In genomic region chr15:92050996-92051352, GRCm38 (mm10) we compare ENCODE assay signal across 8 mouse cellular contexts. TPM values are rescaled to one million over a fixed set of nuclear protein-coding genes. Genes with fewer than 3 reads are reported as not detected.
DNase-seq lines count a peak whose midpoint lies in the region; ATAC-seq and TF ChIP-seq lines count a peak whose summit lies in the region.

Gene Cntn1 (plus strand): TSS chr15:92051165.

- intact Hi-C loops in gastrocnemius, adult 2 months (cut with DNase I), result no loop called here

- DNase-seq in gastrocnemius, adult 2 months, result peak; percentile 20
- no peak for DNase-seq in gastrocnemius, adult 8-10 months (ENCODE audit: low spot score in 2 of 2)
- DNase-seq in gastrocnemius, postnatal 25 days, result peak; percentile 8
- DNase-seq in kidney, postnatal 0 days (ENCODE audit: low spot score), result peak; percentile 84
- DNase-seq in urinary bladder, postnatal 14 days (ENCODE audit: low spot score), result peak; percentile 31

- peak within 1 kb of the TSS; percentile 58 for H3K4me3 ChIP-seq in gastrocnemius, adult 2 months
- peak within 1 kb of the TSS; percentile 87 for H3K4me3 ChIP-seq in cortical plate, adult 2 months (ENCODE audit: insufficient read depth, low read length)
- H3K4me3 ChIP-seq in kidney, postnatal 0 days (replicated peaks; ENCODE audit: low read depth, low read length), result peak within 1 kb of the TSS; percentile 32
- H3K4me3 ChIP-seq in limb, embryonic 13.5 days, result peak within 1 kb of the TSS; percentile 50
- H3K4me3 ChIP-seq in neural tube, embryonic 14.5 days (ENCODE audit: low read depth, low read length), result peak within 1 kb of the TSS; percentile 57

- peak within 1 kb of the TSS; percentile 82 for H3K4me2 ChIP-seq in kidney, postnatal 0 days (ENCODE audit: low read length)
- peak within 1 kb of the TSS; percentile 99 for H3K4me2 ChIP-seq in limb, embryonic 13.5 days (replicated peaks)
- H3K4me2 ChIP-seq in neural tube, embryonic 14.5 days (ENCODE audit: low read depth, low read length), result peak within 1 kb of the TSS; percentile 89

- 0% methylated on average over 17 of the region's 17 CpGs for WGBS in kidney, postnatal 0 days
- under 1% methylated on average over 17 of the region's 17 CpGs for WGBS in limb, embryonic 13.5 days
- WGBS in neural tube, embryonic 14.5 days, result 1% methylated on average over 17 of the region's 17 CpGs

- no peak for TF ChIP-seq CTCF in gastrocnemius, adult 2 months (IDR thresholded peaks at IDR 0.05)
- TF ChIP-seq CTCF in cortical plate, adult 2 months (IDR thresholded peaks at IDR 0.05; ENCODE audit: extremely low read depth, insufficient read depth, low read length), result no peak
- 0 out of 2 replicates have a peak, but pooled peaks have one; percentile 8 for TF ChIP-seq CTCF in kidney, postnatal 0 days (IDR thresholded peaks at IDR 0.05; ENCODE audit: low read depth)

- no peak within 1 kb of the TSS for H3K27ac ChIP-seq in gastrocnemius, adult 2 months
- H3K27ac ChIP-seq in cortical plate, adult 2 months (ENCODE audit: insufficient read depth, low read length), result peak within 1 kb of the TSS; percentile 88
- H3K27ac ChIP-seq in kidney, postnatal 0 days, result no peak within 1 kb of the TSS
- H3K27ac ChIP-seq in limb, embryonic 13.5 days, result no peak within 1 kb of the TSS
- H3K27ac ChIP-seq in neural tube, embryonic 14.5 days (ENCODE audit: low read depth, low read length), result peak within 1 kb of the TSS; percentile 69

- H3K9ac ChIP-seq in kidney, postnatal 0 days (ENCODE audit: low read depth, low read length), result no peak within 1 kb of the TSS
- H3K9ac ChIP-seq in limb, embryonic 13.5 days, result peak within 1 kb of the TSS; percentile 51
- H3K9ac ChIP-seq in neural tube, embryonic 14.5 days (replicated peaks; ENCODE audit: low read depth, low read length), result peak within 1 kb of the TSS; percentile 71

- 0 out of 2 replicates have a peak, but pooled peaks cover 1% of the 10 kb centered on the region for H3K4me1 ChIP-seq in cortical plate, adult 2 months (ENCODE audit: control insufficient read depth, insufficient read depth, low read length)
- H3K4me1 ChIP-seq in kidney, postnatal 0 days (replicated peaks; ENCODE audit: insufficient read depth, low read length), result no peaks in the 10 kb centered on the region; the same call in 1 of the 2 replicates
- peaks cover 8% of the 10 kb centered on the region for H3K4me1 ChIP-seq in limb, embryonic 13.5 days
- 0 out of 2 replicates have a peak, but pooled peaks cover 3% of the 10 kb centered on the region for H3K4me1 ChIP-seq in neural tube, embryonic 14.5 days (ENCODE audit: control insufficient read depth, insufficient read depth, low read length)

- peak; percentile 91 for TF ChIP-seq POLR2A in cortical plate, adult 2 months (IDR thresholded peaks at IDR 0.05; ENCODE audit: extremely low read depth, insufficient read depth, low read length)

- no peaks in the 10 kb centered on the region for H3K27me3 ChIP-seq in kidney, postnatal 0 days (ENCODE audit: insufficient read depth, low read length)
- peaks cover 27% of the 10 kb centered on the region for H3K27me3 ChIP-seq in limb, embryonic 13.5 days
- H3K27me3 ChIP-seq in neural tube, embryonic 14.5 days (ENCODE audit: control insufficient read depth, insufficient read depth, low read length), result no peaks in the 10 kb centered on the region

- no peaks in the 10 kb centered on the region for H3K9me3 ChIP-seq in kidney, postnatal 0 days (replicated peaks; ENCODE audit: low read length)
- H3K9me3 ChIP-seq in limb, embryonic 13.5 days, result no peaks in the 10 kb centered on the region
- no peaks in the 10 kb centered on the region for H3K9me3 ChIP-seq in neural tube, embryonic 14.5 days (ENCODE audit: control insufficient read depth, low read length)

- peak; percentile 91 for ATAC-seq in kidney, postnatal 0 days (replicated peaks; ENCODE audit: low FRiP score, low read depth)
- peak; percentile 98 for ATAC-seq in limb, embryonic 13.5 days (ENCODE audit: low FRiP score, low read depth)
- ATAC-seq in neural tube, embryonic 14.5 days (ENCODE audit: low read depth), result peak; percentile 98

- no peaks in the 10 kb centered on the region for H3K36me3 ChIP-seq in kidney, postnatal 0 days (ENCODE audit: insufficient read depth, low read length)
- no peaks in the 10 kb centered on the region for H3K36me3 ChIP-seq in limb, embryonic 13.5 days
- no peaks in the 10 kb centered on the region for H3K36me3 ChIP-seq in neural tube, embryonic 14.5 days (ENCODE audit: control insufficient read depth, insufficient read depth, low read length)

RNA-seq across cellular contexts. Expression of gene Cntn1, which starts in this region (rescaled TPM):
- under 1 TPM; 0.11 to 0.23 TPM for total RNA-seq in gastrocnemius, adult 2 months (2021)
- under 1 TPM; 0.13 to 0.19 (median 0.15) TPM for total RNA-seq in gastrocnemius, adult 8-10 months (2022)
- polyA plus RNA-seq in cortical plate, adult 2 months (2012; rRNA removed), result 140 and 144 TPM in 2 replicates
- under 1 TPM; 0.29 to 0.36 TPM for total RNA-seq in gastrocnemius, postnatal 25 days (2021)
- 1.3 and 1.6 TPM in 2 replicates for polyA plus RNA-seq in kidney, postnatal 0 days (2015; fragmentation: Nextera tagmentation; extraction: Ambion mirVana)
- polyA plus RNA-seq in limb, embryonic 13.5 days (2015; fragmentation: Nextera tagmentation; extraction: Ambion mirVana), result 1.5 and 1.8 TPM in 2 replicates
- polyA plus RNA-seq in neural tube, embryonic 14.5 days (2014; fragmentation: Nextera tagmentation; extraction: Ambion mirVana), result 72.3 and 90.5 TPM in 2 replicates

Comparison
In these comparisons a context has a peak if more than half of its experiments do, and no peak if none do; other contexts are left out.
1. RNA of gene Cntn1 (polyA plus RNA-seq): 140 to 144 TPM in cortical plate, adult 2 months and 72.3 to 90.5 TPM in neural tube, embryonic 14.5 days; 1.5 to 1.8 TPM in limb, embryonic 13.5 days and 1.3 to 1.6 TPM in kidney, postnatal 0 days; every median in the first group is over 10 times any median in the second.
2. Peak in DNase-seq and H3K4me3 ChIP-seq in gastrocnemius, adult 2 months; RNA of the gene not detected or under 1 TPM.
3. Peak in DNase-seq in gastrocnemius, postnatal 25 days; RNA of the gene not detected or under 1 TPM.
4. DNase-seq: peak in kidney, postnatal 0 days (single experiment) and urinary bladder, postnatal 14 days (single experiment); none in gastrocnemius, adult 8-10 months (0 of 2).
5. H3K27ac ChIP-seq: peak in cortical plate, adult 2 months (single experiment) and neural tube, embryonic 14.5 days (single experiment); none in gastrocnemius, adult 2 months (single experiment), kidney, postnatal 0 days (single experiment) and limb, embryonic 13.5 days (single experiment).
6. H3K4me3 ChIP-seq: peak in every context shown above with its lines; median percentile 87 in cortical plate, adult 2 months; 58 in gastrocnemius, adult 2 months; 57 in neural tube, embryonic 14.5 days; 50 in limb, embryonic 13.5 days; 32 in kidney, postnatal 0 days.
7. Peak in every context shown above with its lines, with median percentiles within 50 percentile points of each other: ATAC-seq and H3K4me2 ChIP-seq.